Mouse (Mus musculus): ENCODE results near the gene Rac1. TPM values are rescaled to one million over a fixed set of nuclear protein-coding genes. Genes with fewer than 3 reads are reported as not detected.

Gene Rac1
- polyA plus RNA-seq, 1 experiment from 2014 or later, result 446 TPM

GRCm38 (mm10) chr5:143522882-143523281, 5.0 kb downstream of the Rac1 start:
- Histone ChIP-seq H3K9me3 (no peaks in the 10 kb centered on the region), H3K36me3 (no peaks in the 10 kb centered on the region), H3K4me1 (replicated peaks) (peaks cover 26% of the 10 kb centered on the region), H3K4me2 (no peak overlapping the region), H3K27ac (replicated peaks) (no peak overlapping the region), H3K27me3 (no peaks in the 10 kb centered on the region), H3K9ac (no peak overlapping the region), H3K4me3 (no peak overlapping the region)
- no peak for ATAC-seq (ENCODE audit: low FRiP score, low read depth)
- 94% methylated on average over 3 of the region's 3 CpGs for WGBS

GRCm38 (mm10) chr5:143520415-143520814, 7.4 kb downstream of the Rac1 start:
- no peak for ATAC-seq (ENCODE audit: low FRiP score, low read depth)
- 91% methylated on average over 2 of the region's 2 CpGs for WGBS
- no peaks in the 10 kb centered on the region for H3K27me3 ChIP-seq

GRCm38 (mm10) chr5:143518045-143518591, 9.7 kb downstream of the Rac1 start:
- Histone ChIP-seq H3K27ac (replicated peaks) (no peak overlapping the region), H3K36me3 (peaks cover 34% of the 10 kb centered on the region), H3K4me3 (no peak overlapping the region), H3K4me1 (replicated peaks) (no peaks in the 10 kb centered on the region), H3K27me3 (no peaks in the 10 kb centered on the region), H3K9ac (no peak overlapping the region), H3K9me3 (no peaks in the 10 kb centered on the region), H3K4me2 (no peak overlapping the region)
- ATAC-seq (ENCODE audit: low FRiP score, low read depth), result no peak
- WGBS, result 93% methylated on average over 6 of the region's 6 CpGs

More at GRCm38 (mm10) chr5:143520415-143520814, 7.4 kb downstream of the Rac1 start:
- Histone ChIP-seq H3K36me3 (peaks cover 11% of the 10 kb centered on the region), H3K9me3 (no peaks in the 10 kb centered on the region), H3K4me3 (no peak overlapping the region), H3K27ac (replicated peaks) (no peak overlapping the region), H3K4me2 (no peak overlapping the region), H3K9ac (no peak overlapping the region), H3K4me1 (replicated peaks) (peaks cover 9% of the 10 kb centered on the region)

- Histone ChIP-seq H3K27ac (replicated peaks) (no peak overlapping the region), H3K27me3 (no peaks in the 10 kb centered on the region), H3K36me3 (peaks cover 38% of the 10 kb centered on the region), H3K9ac (no peak overlapping the region), H3K9me3 (no peaks in the 10 kb centered on the region), H3K4me1 (replicated peaks) (no peaks in the 10 kb centered on the region), H3K4me2 (no peak overlapping the region), H3K4me3 (no peak overlapping the region)
- 84% methylated on average over 6 of the region's 6 CpGs for WGBS
- ATAC-seq (ENCODE audit: low FRiP score, low read depth), result no peak
Observed at GRCm38 (mm10) chr5:143517436-143517835, 10.4 kb downstream of the Rac1 start.

- no peak for ATAC-seq (ENCODE audit: low FRiP score, low read depth)
- Histone ChIP-seq H3K36me3 (peaks cover 42% of the 10 kb centered on the region), H3K27ac (replicated peaks) (no peak overlapping the region), H3K4me2 (no peak overlapping the region), H3K4me1 (replicated peaks) (no peaks in the 10 kb centered on the region), H3K4me3 (no peak overlapping the region), H3K27me3 (no peaks in the 10 kb centered on the region), H3K9me3 (no peaks in the 10 kb centered on the region), H3K9ac (no peak overlapping the region)
- WGBS, result 93% methylated on average over 11 of the region's 11 CpGs
Observed at GRCm38 (mm10) chr5:143517005-143517404, 10.8 kb downstream of the Rac1 start.

- H3K4me3 ChIP-seq, result no peak overlapping the region
- no peak overlapping the region for H3K4me2 ChIP-seq
- no peak overlapping the region for H3K27ac ChIP-seq (replicated peaks)
- no peak for ATAC-seq (ENCODE audit: low FRiP score, low read depth)
- H3K4me1 ChIP-seq (replicated peaks), result peaks cover 1% of the 10 kb centered on the region; the same call in 1 of the 2 replicates
- 96% methylated on average over 5 of the region's 5 CpGs for WGBS
- peaks cover 44% of the 10 kb centered on the region for H3K36me3 ChIP-seq
- H3K27me3 ChIP-seq, result no peaks in the 10 kb centered on the region
- no peak overlapping the region for H3K9ac ChIP-seq
- H3K9me3 ChIP-seq, result no peaks in the 10 kb centered on the region
Observed at GRCm38 (mm10) chr5:143514878-143515277, 13.0 kb downstream of the Rac1 start.

- ATAC-seq (ENCODE audit: low FRiP score, low read depth), result no peak
- H3K27ac ChIP-seq (replicated peaks), result no peak overlapping the region
- H3K9me3 ChIP-seq, result no peaks in the 10 kb centered on the region
- no peaks in the 10 kb centered on the region for H3K27me3 ChIP-seq
- H3K9ac ChIP-seq, result no peak overlapping the region
- H3K4me2 ChIP-seq, result no peak overlapping the region
- no peak overlapping the region for H3K4me3 ChIP-seq
- 93% methylated on average over 4 of the region's 4 CpGs for WGBS
- peaks cover 23% of the 10 kb centered on the region for H3K4me1 ChIP-seq (replicated peaks)
- peaks cover 45% of the 10 kb centered on the region for H3K36me3 ChIP-seq
Observed at GRCm38 (mm10) chr5:143512305-143512704, 15.5 kb downstream of the Rac1 start.

GRCm38 (mm10) chr5:143511577-143511976, 16.3 kb downstream of the Rac1 start:
- Histone ChIP-seq H3K4me2 (no peak overlapping the region), H3K4me1 (replicated peaks) (peaks cover 23% of the 10 kb centered on the region), H3K27me3 (no peaks in the 10 kb centered on the region), H3K36me3 (peaks cover 50% of the 10 kb centered on the region), H3K9ac (no peak overlapping the region), H3K9me3 (no peaks in the 10 kb centered on the region), H3K27ac (replicated peaks) (no peak overlapping the region), H3K4me3 (no peak overlapping the region)
- ATAC-seq (ENCODE audit: low FRiP score, low read depth), result no peak
- WGBS, result 86% methylated on average over 4 of the region's 4 CpGs

- no peak overlapping the region for H3K9ac ChIP-seq
- no peaks in the 10 kb centered on the region for H3K27me3 ChIP-seq
- H3K36me3 ChIP-seq, result peaks cover 46% of the 10 kb centered on the region
- WGBS, result 80% methylated on average over 11 of the region's 11 CpGs
- H3K4me2 ChIP-seq, result no peak overlapping the region
- H3K4me1 ChIP-seq (replicated peaks), result peaks cover 23% of the 10 kb centered on the region
- H3K4me3 ChIP-seq, result no peak overlapping the region
- no peaks in the 10 kb centered on the region for H3K9me3 ChIP-seq
- no peak for ATAC-seq (ENCODE audit: low FRiP score, low read depth)
- no peak overlapping the region for H3K27ac ChIP-seq (replicated peaks)
Observed at GRCm38 (mm10) chr5:143509737-143510136, 18.1 kb downstream of the Rac1 start.

GRCm38 (mm10) chr5:143509294-143509693, 18.5 kb downstream of the Rac1 start:
- Histone ChIP-seq H3K36me3 (peaks cover 43% of the 10 kb centered on the region), H3K4me3 (no peak overlapping the region), H3K4me2 (no peak overlapping the region), H3K4me1 (replicated peaks) (peaks cover 23% of the 10 kb centered on the region), H3K9me3 (no peaks in the 10 kb centered on the region), H3K9ac (no peak overlapping the region), H3K27ac (replicated peaks) (no peak overlapping the region), H3K27me3 (no peaks in the 10 kb centered on the region)
- 77% methylated on average over 9 of the region's 9 CpGs for WGBS
- no peak for ATAC-seq (ENCODE audit: low FRiP score, low read depth)

- peaks cover 23% of the 10 kb centered on the region for H3K4me1 ChIP-seq (replicated peaks)
- no peak overlapping the region for H3K9ac ChIP-seq
- peaks cover 50% of the 10 kb centered on the region for H3K36me3 ChIP-seq
- 87% methylated on average over 7 of the region's 7 CpGs for WGBS
- no peak overlapping the region for H3K4me3 ChIP-seq
- H3K27ac ChIP-seq (replicated peaks), result no peak overlapping the region
- no peak for ATAC-seq (ENCODE audit: low FRiP score, low read depth)
- no peak overlapping the region for H3K4me2 ChIP-seq
- no peaks in the 10 kb centered on the region for H3K27me3 ChIP-seq
- no peaks in the 10 kb centered on the region for H3K9me3 ChIP-seq
Observed at GRCm38 (mm10) chr5:143505545-143505944, 22.3 kb downstream of the Rac1 start.

GRCm38 (mm10) chr5:143505056-143505455, 22.8 kb downstream of the Rac1 start:
- ATAC-seq (ENCODE audit: low FRiP score, low read depth), result no peak
- Histone ChIP-seq H3K4me2 (no peak overlapping the region), H3K9me3 (no peaks in the 10 kb centered on the region), H3K9ac (no peak overlapping the region), H3K27me3 (no peaks in the 10 kb centered on the region), H3K4me1 (replicated peaks) (peaks cover 23% of the 10 kb centered on the region), H3K27ac (replicated peaks) (no peak overlapping the region), H3K4me3 (no peak overlapping the region), H3K36me3 (peaks cover 50% of the 10 kb centered on the region)
- WGBS, result 81% methylated on average over 8 of the region's 8 CpGs

GRCm38 (mm10) chr5:143504453-143504852, 23.4 kb downstream of the Rac1 start:
- Histone ChIP-seq H3K27ac (replicated peaks) (no peak overlapping the region), H3K36me3 (peaks cover 50% of the 10 kb centered on the region), H3K27me3 (no peaks in the 10 kb centered on the region), H3K9me3 (no peaks in the 10 kb centered on the region), H3K4me3 (no peak overlapping the region), H3K4me1 (replicated peaks) (peaks cover 18% of the 10 kb centered on the region), H3K9ac (no peak overlapping the region), H3K4me2 (no peak overlapping the region)
- WGBS, result 72% methylated on average over 3 of the region's 3 CpGs
- ATAC-seq (ENCODE audit: low FRiP score, low read depth), result no peak
